Mouse (Mus musculus) induced T-regulatory cell, adult 2 months (primary cell): ENCODE results near the gene Dclk2.
A peak's percentile ranks its signal among the peaks of the same experiment; 100 is the strongest.

Experiments used
- DNase-seq: peaks from one replicate; pipeline ENCODE4 v3.0.0-alpha.2; 2012; ENCODE audit warnings: low read depth

The Dclk2 gene

GRCm38 (mm10) chr3:86797871-86798460 is 122.7 kb downstream of the Dclk2 start:
- no peak for DNase-seq

DNA sequence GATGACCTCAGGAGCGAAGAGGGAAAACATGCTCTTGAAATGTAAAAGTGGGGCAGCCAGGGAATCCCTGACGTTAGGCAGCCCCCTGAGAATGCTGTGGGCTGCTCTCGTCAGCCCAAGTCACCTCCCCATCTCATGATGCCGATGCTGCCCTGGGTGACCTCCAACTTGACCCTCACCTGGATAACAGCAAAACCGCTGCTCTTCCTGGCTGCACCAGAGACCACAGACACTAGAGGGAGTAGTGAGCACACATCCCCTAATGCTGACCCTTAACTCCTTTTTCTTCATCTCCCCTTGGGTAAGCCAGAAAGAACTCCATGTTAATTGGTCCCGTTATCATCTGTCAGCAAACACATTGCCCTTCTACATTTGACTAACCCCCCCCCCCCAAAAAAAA is 123.9 kb downstream of the Dclk2 start:
- DNase-seq: peak; percentile 52

DNA sequence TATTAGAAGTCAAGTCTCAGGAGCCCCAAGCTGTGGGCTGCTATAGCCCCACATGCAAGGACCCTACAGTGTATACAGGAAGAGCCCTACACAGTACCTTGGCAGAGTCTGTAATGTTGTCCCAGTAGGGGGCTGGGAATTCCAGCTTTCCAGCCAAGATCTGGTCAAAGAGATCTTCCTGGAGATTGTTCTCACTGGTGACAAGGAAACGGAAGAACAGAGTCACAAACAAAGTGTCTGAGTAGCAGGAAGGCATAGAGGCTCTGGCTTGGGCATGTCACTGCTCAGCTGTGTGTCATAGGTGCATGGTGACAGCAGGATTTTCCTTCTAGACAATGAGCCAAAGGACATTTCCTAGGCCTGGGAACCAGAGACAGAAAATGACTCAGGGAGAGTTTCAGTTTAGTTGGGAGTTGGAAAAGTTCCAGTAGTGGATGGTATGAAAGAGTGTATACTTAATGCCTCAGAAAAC is 126.9 kb downstream of the Dclk2 start:
- no peak for DNase-seq

DNA sequence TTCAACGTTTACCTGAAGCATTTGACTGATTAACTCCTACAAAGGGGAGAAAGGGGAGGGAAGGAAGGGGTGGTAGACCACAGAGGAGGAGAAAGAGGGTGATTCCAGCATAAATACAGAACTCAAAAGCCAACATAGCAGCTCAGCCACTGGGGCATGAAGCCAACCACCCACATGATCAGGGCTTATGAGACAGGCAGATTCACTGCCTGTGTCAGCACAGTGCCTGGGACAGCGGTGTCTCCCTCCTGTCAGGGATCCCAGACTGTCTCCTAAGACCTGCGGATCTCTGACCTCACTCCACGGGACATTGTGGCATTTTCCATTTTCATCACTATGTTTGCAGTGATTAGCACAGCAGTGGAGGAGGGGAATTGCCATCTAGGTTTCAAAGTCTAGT is 127.4 kb downstream of the Dclk2 start:
- no peak for DNase-seq

GRCm38 (mm10) chr3:86789752-86790151 is 130.9 kb downstream of the Dclk2 start:
- DNase-seq: no peak

DNA sequence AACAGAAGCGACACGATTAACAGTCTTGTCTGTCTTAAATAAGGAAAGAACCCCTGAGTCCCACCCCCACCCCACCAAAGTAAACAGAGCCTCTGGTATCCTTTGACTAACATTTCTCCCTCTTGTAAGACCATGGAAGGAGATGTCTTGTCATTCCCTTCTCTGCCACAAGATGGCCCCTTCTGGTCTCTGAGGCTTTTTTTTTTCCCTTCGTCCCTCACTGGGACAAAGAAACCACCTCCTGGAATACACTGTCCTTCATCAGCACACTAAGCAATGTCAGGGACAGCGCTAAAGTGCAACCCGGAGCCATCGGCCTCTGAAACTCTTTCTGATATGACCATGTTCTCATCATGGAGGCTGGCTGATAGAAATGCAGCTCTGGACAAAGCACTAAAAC is 131.9 kb downstream of the Dclk2 start:
- peak; percentile 77 for DNase-seq

GRCm38 (mm10) chr3:86787423-86788123 is 133.1 kb downstream of the Dclk2 start:
- DNase-seq: no peak

DNA sequence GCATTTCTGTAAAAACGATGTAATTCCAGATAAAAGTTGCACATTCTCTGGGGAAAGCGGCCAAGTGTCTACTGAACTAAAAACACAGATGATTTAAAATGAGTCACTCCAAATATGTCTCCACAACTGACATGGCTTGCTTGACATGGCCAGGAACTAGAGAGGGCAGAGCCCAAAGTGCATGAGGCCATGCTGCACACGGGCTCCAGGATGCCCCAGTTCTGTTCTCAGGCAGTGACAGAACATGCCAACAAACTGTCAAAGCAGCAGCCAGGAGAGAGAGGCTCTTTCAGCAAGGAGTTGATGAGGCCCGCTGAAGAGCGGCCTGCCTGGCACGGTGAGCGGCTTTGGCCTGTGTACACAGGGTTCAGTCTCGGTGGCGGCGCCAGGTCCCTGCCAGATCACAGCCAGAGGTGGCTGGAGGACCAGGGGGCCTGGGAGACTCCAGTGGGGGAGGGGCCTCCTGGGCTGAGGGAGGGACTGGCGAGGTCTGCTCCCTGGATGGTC is 133.8 kb downstream of the Dclk2 start:
- no peak for DNase-seq

GRCm38 (mm10) chr3:86786280-86786679 is 134.4 kb downstream of the Dclk2 start:
- DNase-seq: no peak

DNA sequence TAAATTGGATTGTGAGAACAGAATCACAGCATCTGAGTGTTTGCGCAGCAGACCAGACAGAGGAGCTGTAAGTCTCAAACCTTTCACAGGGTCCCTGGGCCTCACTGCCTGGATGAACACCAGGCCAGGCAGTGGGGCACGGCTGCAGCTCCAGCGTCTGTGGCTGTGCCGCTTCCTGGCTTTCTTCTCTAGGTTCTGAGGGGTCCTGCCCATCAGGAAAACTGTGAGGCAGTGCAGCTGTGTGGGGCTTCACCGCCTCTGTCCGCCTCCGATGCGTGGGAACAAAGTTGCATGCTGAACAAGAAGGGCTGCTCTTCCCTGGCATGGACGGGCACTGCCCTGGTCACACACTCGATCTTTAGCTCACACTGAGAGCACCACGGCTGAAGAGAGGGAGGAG is 135.7 kb downstream of the Dclk2 start:
- no peak for DNase-seq

- no peak for DNase-seq
These were observed 136.6 kb downstream of the Dclk2 start for GRCm38 (mm10) chr3:86784051-86784450.

- DNase-seq: no peak
These were observed 140.9 kb downstream of the Dclk2 start for GRCm38 (mm10) chr3:86779704-86780103.

DNA sequence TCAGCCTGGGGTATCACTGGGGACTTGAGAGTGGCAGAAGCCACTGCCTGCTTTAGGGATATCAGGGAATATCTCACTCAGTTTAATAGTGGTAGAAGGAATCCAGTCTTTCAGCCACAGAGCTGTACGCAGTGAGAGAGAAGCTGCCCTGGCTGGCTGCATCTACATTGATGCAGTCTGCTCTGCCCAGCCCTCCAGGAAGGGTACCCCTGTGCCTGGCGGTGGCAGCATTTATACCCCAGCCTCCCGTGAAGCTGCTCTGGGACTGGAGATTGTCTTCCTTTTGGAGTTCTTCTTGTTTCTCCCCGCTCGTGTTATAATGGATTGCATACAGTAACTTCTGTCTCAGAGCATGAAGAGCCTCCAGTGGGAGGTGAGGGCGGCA is 145.2 kb downstream of the Dclk2 start:
- DNase-seq: no peak

- no peak for DNase-seq
These were observed 145.8 kb downstream of the Dclk2 start for GRCm38 (mm10) chr3:86774566-86775443.

DNA sequence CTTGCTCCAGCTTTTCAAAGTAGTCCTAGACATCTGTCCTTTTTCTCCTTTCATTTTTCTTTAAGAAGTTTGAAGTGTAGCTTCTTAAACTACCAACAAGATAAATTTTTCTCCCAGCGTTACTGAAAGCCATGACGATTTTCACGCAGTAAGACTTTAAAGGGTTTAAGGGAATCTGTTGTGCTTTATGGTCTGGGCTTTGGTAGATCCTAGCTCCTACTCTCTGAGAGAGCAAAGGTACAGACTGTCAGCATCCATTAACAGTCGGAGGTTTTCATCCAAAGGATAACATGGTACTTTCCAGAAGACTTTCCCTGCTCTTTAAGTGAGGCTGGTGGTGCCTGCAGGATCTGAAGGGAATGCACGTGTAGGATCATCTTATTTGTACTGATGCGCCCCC is 151.7 kb downstream of the Dclk2 start:
- DNase-seq: no peak

DNA sequence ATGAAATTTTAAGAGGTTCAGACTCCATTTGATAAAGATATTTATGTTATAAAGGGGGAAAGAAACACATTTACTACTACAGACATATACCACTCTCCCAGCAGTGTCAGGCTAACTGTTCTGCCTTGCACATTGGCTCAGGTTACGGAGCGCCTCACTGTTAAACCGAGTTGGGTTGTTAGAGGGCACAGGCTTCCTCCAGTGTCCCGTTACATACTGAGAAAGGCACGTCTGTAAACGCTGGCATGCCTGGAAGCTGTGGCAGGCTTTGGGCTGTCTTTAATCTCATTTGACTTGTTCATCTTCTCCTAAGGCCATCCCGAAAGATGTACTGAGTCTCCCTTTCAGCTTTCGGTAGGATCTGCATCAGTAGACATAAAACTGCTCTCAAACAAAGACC is 152.1 kb downstream of the Dclk2 start:
- DNase-seq: no peak

- no peak for DNase-seq
These were observed 158.2 kb downstream of the Dclk2 start for GRCm38 (mm10) chr3:86762456-86762855.

GRCm38 (mm10) chr3:86762036-86762415 is 158.6 kb downstream of the Dclk2 start:
- no peak for DNase-seq

- peak; percentile 70 for DNase-seq
These were observed 159.3 kb downstream of the Dclk2 start for GRCm38 (mm10) chr3:86761095-86762035.

DNA sequence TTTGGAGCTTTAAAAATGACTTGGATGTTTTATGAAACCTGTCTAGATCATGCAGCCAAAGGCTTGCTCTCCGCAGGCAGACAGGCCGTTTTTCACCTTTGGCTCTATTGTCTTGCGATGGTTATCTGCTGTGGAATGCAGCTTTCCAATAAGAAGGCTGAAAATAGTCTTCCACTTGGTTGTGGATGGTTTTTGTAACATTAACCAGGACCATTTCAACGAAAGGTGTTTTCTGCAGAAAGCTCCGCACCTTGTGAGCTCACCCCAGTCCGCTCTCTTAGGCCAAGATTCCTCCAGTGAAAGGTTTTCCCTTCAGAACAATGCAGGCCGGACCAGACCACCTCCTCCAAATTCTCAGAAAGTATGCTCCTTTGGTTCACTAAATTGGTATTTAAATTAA is 160.2 kb downstream of the Dclk2 start:
- no peak for DNase-seq

DNA sequence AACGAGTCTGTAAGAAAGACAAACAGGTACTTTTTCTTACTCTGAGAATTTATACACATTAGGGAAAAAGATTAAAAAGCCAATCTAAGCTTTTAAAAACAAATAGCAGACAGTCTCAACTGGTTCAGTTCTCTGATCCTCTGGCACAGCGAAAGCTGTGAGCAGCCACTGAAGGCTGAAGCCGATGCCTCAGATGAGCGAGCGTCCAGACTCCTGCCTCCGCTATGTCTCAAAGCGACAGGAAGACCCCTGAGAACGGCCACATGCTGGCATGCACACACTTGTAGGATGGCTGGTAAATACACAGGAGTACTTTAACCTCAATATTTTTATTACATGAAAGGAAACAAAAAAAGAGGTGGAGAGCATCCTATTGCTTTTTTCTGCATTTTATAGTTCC is 160.8 kb downstream of the Dclk2 start:
- no peak for DNase-seq

DNA sequence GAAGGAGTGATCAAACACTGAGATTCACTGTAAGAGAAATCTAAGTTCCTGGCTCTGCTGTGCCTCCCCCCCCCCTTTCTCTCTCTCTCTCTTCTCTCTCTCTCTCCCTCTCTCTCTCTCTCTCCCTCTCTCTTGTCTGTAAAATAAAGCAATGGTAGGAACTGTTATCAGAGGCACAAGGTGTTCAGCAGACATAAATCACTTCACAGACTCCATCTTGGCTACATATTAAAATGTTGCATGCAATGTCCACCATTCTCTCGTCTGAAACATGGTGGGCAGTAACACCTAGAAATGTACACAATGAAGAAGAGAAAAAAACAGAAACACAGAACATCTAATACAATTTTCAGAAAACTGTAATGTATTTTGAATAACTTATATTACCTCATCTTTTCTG is 161.3 kb downstream of the Dclk2 start:
- no peak for DNase-seq
